19 mouse cellular contexts compared by ENCODE assay signal in the genomic region with DNA sequence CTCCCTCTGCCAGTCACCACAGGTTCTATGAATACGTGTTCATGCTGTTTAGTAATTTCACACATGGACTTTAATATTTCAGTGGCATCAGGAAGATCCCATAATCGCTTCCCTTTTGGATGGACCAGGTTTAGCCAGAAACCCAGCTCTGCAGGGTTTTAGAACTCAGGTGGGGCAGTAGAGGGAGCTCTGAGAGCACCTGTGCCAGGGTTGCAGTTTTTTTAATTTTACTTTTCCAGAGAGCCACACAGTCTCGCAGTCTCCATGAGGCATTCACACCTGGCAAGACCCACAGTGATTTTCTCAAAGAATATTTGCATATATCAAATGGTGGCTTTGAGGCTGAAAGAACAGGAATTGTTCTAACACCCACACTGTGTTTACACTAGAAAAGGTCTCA.
DNase-seq lines count a peak whose midpoint lies in the region; ATAC-seq and TF ChIP-seq lines count a peak whose summit lies in the region.
"Had no signal": no experiment of that assay in that cellular context is flagged by ENCODE, and none has a peak within 500 bp of the region (broad histone marks: within the 10 kb centered on the region; RNA-seq: fewer than 3 reads in every experiment).

No protein-coding gene starts in this region.

- peak; percentile 37 for TF ChIP-seq CTCF in hindbrain, postnatal 0 days (IDR thresholded peaks at IDR 0.05; ENCODE audit: low read depth)
- peak; percentile 50 for TF ChIP-seq CTCF in midbrain, postnatal 0 days (IDR thresholded peaks at IDR 0.05)
- TF ChIP-seq CTCF in cortical plate, adult 2 months (IDR thresholded peaks at IDR 0.05; ENCODE audit: extremely low read depth, insufficient read depth, low read length) = 0 out of 2 replicates have a peak, but pooled peaks have one; percentile 19

- no peak overlapping the region for H3K4me3 ChIP-seq in forebrain, embryonic 14.5 days (ENCODE audit: low read depth, low read length)
- no peak overlapping the region for H3K4me3 ChIP-seq in forebrain, embryonic 13.5 days
- H3K4me3 ChIP-seq in hindbrain, postnatal 0 days (ENCODE audit: low read length) = no peak overlapping the region
- H3K4me3 ChIP-seq in hindbrain, embryonic 11.5 days (ENCODE audit: low read depth, low read length) = no peak overlapping the region
- H3K4me3 ChIP-seq in midbrain, postnatal 0 days (ENCODE audit: low read depth, low read length) = no peak overlapping the region
- H3K4me3 ChIP-seq in midbrain, embryonic 11.5 days (ENCODE audit: low read depth, low read length) = no peak overlapping the region
- H3K4me3 ChIP-seq in cortical plate, adult 2 months (ENCODE audit: insufficient read depth, low read length) = no peak overlapping the region
- H3K4me3 ChIP-seq: embryonic facial prominence, embryonic 12.5 days; heart, adult 2 months; heart, embryonic 15.5 days; hindbrain, embryonic 12.5 days; intestine, embryonic 15.5 days had no signal

- no peaks in the 10 kb centered on the region for H3K27me3 ChIP-seq in forebrain, embryonic 14.5 days (replicated peaks; ENCODE audit: control insufficient read depth, insufficient read depth, low read length)
- H3K27me3 ChIP-seq in forebrain, embryonic 13.5 days = no peaks in the 10 kb centered on the region
- H3K27me3 ChIP-seq in hindbrain, postnatal 0 days (ENCODE audit: insufficient read depth, low read length) = no peaks in the 10 kb centered on the region
- H3K27me3 ChIP-seq in hindbrain, embryonic 11.5 days (ENCODE audit: control insufficient read depth, insufficient read depth, low read length) = no peaks in the 10 kb centered on the region
- H3K27me3 ChIP-seq in midbrain, postnatal 0 days (ENCODE audit: insufficient read depth, low read length) = no peaks in the 10 kb centered on the region
- no peaks in the 10 kb centered on the region for H3K27me3 ChIP-seq in midbrain, embryonic 11.5 days (ENCODE audit: control insufficient read depth, insufficient read depth, low read length)
- H3K27me3 ChIP-seq: embryonic facial prominence, embryonic 12.5 days; heart, embryonic 15.5 days; hindbrain, embryonic 12.5 days; intestine, embryonic 15.5 days had no signal

- TF ChIP-seq POLR2A in cortical plate, adult 2 months (IDR thresholded peaks at IDR 0.05; ENCODE audit: extremely low read depth, insufficient read depth, low read length) = no peak

- H3K4me1 ChIP-seq in forebrain, embryonic 14.5 days (ENCODE audit: control insufficient read depth, insufficient read depth, low read length) = no peaks in the 10 kb centered on the region
- H3K4me1 ChIP-seq in forebrain, embryonic 13.5 days = no peaks in the 10 kb centered on the region
- no peaks in the 10 kb centered on the region for H3K4me1 ChIP-seq in hindbrain, postnatal 0 days (ENCODE audit: insufficient read depth, low read length)
- no peaks in the 10 kb centered on the region for H3K4me1 ChIP-seq in hindbrain, embryonic 11.5 days (replicated peaks; ENCODE audit: control insufficient read depth, insufficient read depth, low read length)
- no peaks in the 10 kb centered on the region for H3K4me1 ChIP-seq in midbrain, postnatal 0 days (ENCODE audit: insufficient read depth, low read length)
- no peaks in the 10 kb centered on the region for H3K4me1 ChIP-seq in midbrain, embryonic 11.5 days (ENCODE audit: control insufficient read depth, insufficient read depth, low read length)
- H3K4me1 ChIP-seq in cortical plate, adult 2 months (ENCODE audit: control insufficient read depth, insufficient read depth, low read length) = no peaks in the 10 kb centered on the region
- H3K4me1 ChIP-seq: embryonic facial prominence, embryonic 12.5 days; heart, embryonic 15.5 days; hindbrain, embryonic 12.5 days; intestine, embryonic 15.5 days had no signal

- WGBS in forebrain, embryonic 14.5 days = 69% methylated on average over 3 of the region's 3 CpGs
- 83% methylated on average over 3 of the region's 3 CpGs for WGBS in forebrain, embryonic 13.5 days
- 71% methylated on average over 3 of the region's 3 CpGs for WGBS in hindbrain, postnatal 0 days
- WGBS in hindbrain, embryonic 11.5 days = 73% methylated on average over 3 of the region's 3 CpGs
- WGBS in midbrain, postnatal 0 days = 64% methylated on average over 3 of the region's 3 CpGs
- 79% methylated on average over 3 of the region's 3 CpGs for WGBS in midbrain, embryonic 11.5 days

- H3K27ac ChIP-seq in forebrain, embryonic 14.5 days (ENCODE audit: low read depth, low read length) = no peak overlapping the region
- no peak overlapping the region for H3K27ac ChIP-seq in forebrain, embryonic 13.5 days
- no peak overlapping the region for H3K27ac ChIP-seq in hindbrain, postnatal 0 days
- no peak overlapping the region for H3K27ac ChIP-seq in hindbrain, embryonic 11.5 days (ENCODE audit: low read depth, low read length)
- H3K27ac ChIP-seq in midbrain, postnatal 0 days (ENCODE audit: low read depth, low read length) = no peak overlapping the region
- H3K27ac ChIP-seq in midbrain, embryonic 11.5 days (ENCODE audit: low read depth, low read length) = no peak overlapping the region
- H3K27ac ChIP-seq in cortical plate, adult 2 months (ENCODE audit: insufficient read depth, low read length) = no peak overlapping the region
- H3K27ac ChIP-seq: embryonic facial prominence, embryonic 12.5 days; heart, adult 2 months; heart, embryonic 15.5 days; hindbrain, embryonic 12.5 days; intestine, embryonic 15.5 days had no signal

- H3K4me2 ChIP-seq in forebrain, embryonic 14.5 days (ENCODE audit: low read length) = no peak overlapping the region
- no peak overlapping the region for H3K4me2 ChIP-seq in forebrain, embryonic 13.5 days
- no peak overlapping the region for H3K4me2 ChIP-seq in hindbrain, postnatal 0 days (ENCODE audit: low read depth, low read length)
- no peak overlapping the region for H3K4me2 ChIP-seq in hindbrain, embryonic 11.5 days (replicated peaks; ENCODE audit: low read depth, low read length)
- H3K4me2 ChIP-seq in midbrain, postnatal 0 days (ENCODE audit: low read depth, low read length, poor library complexity, severe bottlenecking) = no peak overlapping the region
- H3K4me2 ChIP-seq in midbrain, embryonic 11.5 days = no peak overlapping the region
- H3K4me2 ChIP-seq: embryonic facial prominence, embryonic 12.5 days; heart, embryonic 11.5 days; heart, embryonic 15.5 days; hindbrain, embryonic 12.5 days; intestine, embryonic 15.5 days had no signal

- no peak for ATAC-seq in forebrain, embryonic 14.5 days
- ATAC-seq in forebrain, embryonic 13.5 days = no peak
- no peak for ATAC-seq in hindbrain, postnatal 0 days
- no peak for ATAC-seq in hindbrain, embryonic 11.5 days (ENCODE audit: low FRiP score)
- ATAC-seq in midbrain, postnatal 0 days (ENCODE audit: low FRiP score) = 0 out of 2 replicates have a peak, but pooled peaks have one; percentile 20
- no peak for ATAC-seq in midbrain, embryonic 11.5 days (ENCODE audit: low FRiP score)
- ATAC-seq: intestine, embryonic 15.5 days had no signal

- H3K36me3 ChIP-seq in forebrain, embryonic 14.5 days (ENCODE audit: control insufficient read depth, insufficient read depth, low read length) = no peaks in the 10 kb centered on the region
- no peaks in the 10 kb centered on the region for H3K36me3 ChIP-seq in forebrain, embryonic 13.5 days (ENCODE audit: poor library complexity, severe bottlenecking)
- H3K36me3 ChIP-seq in hindbrain, postnatal 0 days (ENCODE audit: insufficient read depth, low read length) = no peaks in the 10 kb centered on the region
- no peaks in the 10 kb centered on the region for H3K36me3 ChIP-seq in hindbrain, embryonic 11.5 days (ENCODE audit: control insufficient read depth, insufficient read depth, low read length)
- H3K36me3 ChIP-seq in midbrain, postnatal 0 days (ENCODE audit: insufficient read depth, low read length) = no peaks in the 10 kb centered on the region
- H3K36me3 ChIP-seq in midbrain, embryonic 11.5 days (ENCODE audit: control insufficient read depth, insufficient read depth, low read length) = no peaks in the 10 kb centered on the region
- H3K36me3 ChIP-seq: embryonic facial prominence, embryonic 12.5 days; heart, embryonic 15.5 days; hindbrain, embryonic 12.5 days; intestine, embryonic 15.5 days had no signal

- H3K9me3 ChIP-seq in forebrain, embryonic 14.5 days (replicated peaks; ENCODE audit: control insufficient read depth, low read length) = no peaks in the 10 kb centered on the region
- no peaks in the 10 kb centered on the region for H3K9me3 ChIP-seq in forebrain, embryonic 13.5 days (replicated peaks)
- H3K9me3 ChIP-seq in hindbrain, postnatal 0 days (ENCODE audit: low read length) = no peaks in the 10 kb centered on the region
- H3K9me3 ChIP-seq in hindbrain, embryonic 11.5 days (ENCODE audit: control insufficient read depth, low read length) = no peaks in the 10 kb centered on the region
- H3K9me3 ChIP-seq in midbrain, postnatal 0 days (ENCODE audit: low read length) = no peaks in the 10 kb centered on the region
- H3K9me3 ChIP-seq in midbrain, embryonic 11.5 days (ENCODE audit: control insufficient read depth, low read length) = no peaks in the 10 kb centered on the region
- H3K9me3 ChIP-seq: embryonic facial prominence, embryonic 12.5 days; heart, embryonic 15.5 days; hindbrain, embryonic 12.5 days; intestine, embryonic 15.5 days had no signal

- peak; percentile 13 for DNase-seq in forebrain, embryonic 14.5 days (ENCODE audit: low spot score)
- peak; percentile 30 for DNase-seq in hindbrain, postnatal 0 days (ENCODE audit: low spot score)
- DNase-seq in hindbrain, embryonic 11.5 days (ENCODE audit: low spot score) = no peak
- DNase-seq in midbrain, postnatal 0 days (ENCODE audit: low spot score) = peak; percentile 45
- no peak for DNase-seq in midbrain, embryonic 11.5 days (ENCODE audit: low spot score, missing footprints)
- DNase-seq: adrenal gland, adult 2 months; adrenal gland, postnatal 25 days; cerebellum, adult 11 months; cerebellum, adult 8-10 months; gastrocnemius, postnatal 14 days; heart, adult 2 months; kidney, adult 18-20 months had no signal

- H3K9ac ChIP-seq in forebrain, embryonic 14.5 days (ENCODE audit: low read length) = no peak overlapping the region
- H3K9ac ChIP-seq in forebrain, embryonic 13.5 days = no peak overlapping the region
- H3K9ac ChIP-seq in hindbrain, postnatal 0 days (replicated peaks; ENCODE audit: low read length) = no peak overlapping the region
- H3K9ac ChIP-seq in hindbrain, embryonic 11.5 days (ENCODE audit: low read depth, low read length) = no peak overlapping the region
- no peak overlapping the region for H3K9ac ChIP-seq in midbrain, postnatal 0 days (replicated peaks; ENCODE audit: low read length, poor library complexity, severe bottlenecking)
- no peak overlapping the region for H3K9ac ChIP-seq in midbrain, embryonic 11.5 days (ENCODE audit: low read length)
- H3K9ac ChIP-seq: embryonic facial prominence, embryonic 12.5 days; heart, embryonic 15.5 days; hindbrain, embryonic 12.5 days; intestine, embryonic 15.5 days had no signal

Comparison
In these comparisons a context has a peak if more than half of its experiments do, and no peak if none do; other contexts are left out.
1. DNase-seq: peak in forebrain, embryonic 14.5 days (single experiment), hindbrain, postnatal 0 days (single experiment) and midbrain, postnatal 0 days (single experiment); none in hindbrain, embryonic 11.5 days (single experiment) and midbrain, embryonic 11.5 days (single experiment).
2. Peak in every context shown above with its lines, with median percentiles within 50 percentile points of each other: CTCF ChIP-seq.